Mouse (Mus musculus) right cerebral cortex, adult 18-20 months (tissue): Measurements from ENCODE around the gene Olfr812.
"Not testable (repeated sequence)": the region's sequence is repeated elsewhere in the genome, so short reads cannot be mapped to it uniquely, and the experiment has no call there.

Source experiments
- DNase-seq: peaks from one replicate; pipeline ENCODE4 v3.0.0; 2022; ENCODE audit warnings: mixed read lengths

Gene Olfr812

GRCm38 (mm10) chr10:129845994-129846393 is at the start of gene Olfr812:
Gene Olfr812, minus strand, starts transcription at chr10:129846094.
- no peak for DNase-seq

DNA sequence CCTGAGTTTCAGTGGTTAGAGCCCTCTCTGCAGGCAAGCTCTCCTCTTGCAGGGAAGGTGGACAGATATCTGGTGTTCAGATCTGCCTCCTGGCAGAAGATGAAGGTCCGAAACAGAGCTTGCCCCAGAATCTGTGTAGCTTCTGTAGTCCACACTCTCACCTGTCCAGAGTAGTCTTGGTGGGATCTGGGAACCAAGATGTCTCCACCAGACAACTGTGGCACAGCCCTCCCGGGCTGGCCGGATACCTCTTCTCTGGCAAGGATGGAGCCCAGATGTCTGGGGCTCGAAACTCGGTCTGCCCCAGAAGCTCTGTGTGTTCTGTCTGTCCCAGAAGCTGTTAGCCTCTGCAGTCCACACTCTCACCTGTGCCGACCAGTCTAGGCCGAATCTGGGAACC is 40.0 kb upstream of the Olfr812 start:
- no peak for DNase-seq

DNA sequence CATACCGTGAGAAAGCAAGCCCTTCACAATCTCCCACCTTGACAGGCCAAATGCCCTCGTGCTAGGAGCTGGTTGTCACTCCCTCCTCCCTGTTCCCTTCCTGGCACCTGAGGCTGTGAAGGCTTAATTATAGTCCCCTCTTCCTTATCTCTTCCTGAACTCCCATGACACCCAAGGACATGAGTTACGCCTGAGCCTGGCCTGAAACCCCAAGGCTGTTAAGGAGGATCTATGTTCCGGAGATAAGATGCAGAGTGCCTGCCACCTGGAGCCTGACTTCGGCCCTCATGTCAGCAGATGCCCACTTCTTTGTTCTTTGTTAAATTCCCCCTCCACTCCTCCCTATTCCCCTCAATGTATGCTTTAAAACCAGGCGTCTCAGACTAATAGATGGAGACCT is 39.6 kb upstream of the Olfr812 start:
- not testable (repeated sequence) for DNase-seq

DNA sequence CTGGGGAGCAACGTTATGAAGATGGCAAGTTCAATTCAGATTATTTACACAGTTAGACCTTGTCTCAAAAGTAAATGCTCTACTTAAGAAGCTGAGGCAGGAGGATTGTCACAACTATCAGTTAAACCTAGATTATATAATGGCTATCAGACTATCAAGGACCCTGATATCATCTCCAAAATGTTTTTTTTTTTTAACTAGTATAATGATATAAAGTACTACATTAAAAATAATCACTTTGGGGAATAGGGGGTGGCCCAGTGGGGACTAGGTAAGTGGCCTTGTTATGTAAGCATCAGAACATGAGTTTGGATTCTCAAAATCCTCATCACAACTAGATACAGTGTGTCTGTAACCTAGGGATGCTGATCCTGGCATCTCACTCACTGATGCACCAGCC is 33.9 kb upstream of the Olfr812 start, which contains the start of gene Olfr814:
Olfr814 (minus strand) TSS at position 101 of the 400 bp plus-strand sequence.
- DNase-seq = not testable (repeated sequence)

GRCm38 (mm10) chr10:129855067-129855466 is 9.2 kb upstream of the Olfr812 start, which contains the start of gene Olfr813:
Gene Olfr813, plus strand, starts transcription at chr10:129855367.
- no peak for DNase-seq

DNA sequence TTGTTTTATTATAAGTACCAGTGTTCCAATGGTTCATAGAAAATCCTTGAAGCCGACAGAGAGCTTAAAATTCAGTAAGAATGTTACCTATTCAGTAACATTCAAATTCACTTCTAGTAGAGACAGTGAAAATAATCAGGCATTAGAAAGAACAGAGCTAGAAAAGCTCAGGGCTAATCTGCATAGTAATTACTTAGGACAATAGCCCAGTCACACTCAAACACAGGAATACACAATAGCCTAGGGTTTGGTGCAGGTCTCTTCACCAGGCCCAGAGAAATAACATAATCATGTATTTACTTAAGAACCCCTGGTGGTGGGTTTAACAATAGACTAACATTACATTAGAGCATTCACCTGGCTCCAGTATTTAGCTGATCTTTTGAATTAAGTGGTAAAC is 1.4 kb upstream of the Olfr812 start:
- DNase-seq = no peak

GRCm38 (mm10) chr10:129804296-129804695 is 41.6 kb downstream of the Olfr812 start, which contains the start of gene Olfr811:
Gene Olfr811, minus strand, starts transcription at chr10:129804396.
- no peak for DNase-seq

DNA sequence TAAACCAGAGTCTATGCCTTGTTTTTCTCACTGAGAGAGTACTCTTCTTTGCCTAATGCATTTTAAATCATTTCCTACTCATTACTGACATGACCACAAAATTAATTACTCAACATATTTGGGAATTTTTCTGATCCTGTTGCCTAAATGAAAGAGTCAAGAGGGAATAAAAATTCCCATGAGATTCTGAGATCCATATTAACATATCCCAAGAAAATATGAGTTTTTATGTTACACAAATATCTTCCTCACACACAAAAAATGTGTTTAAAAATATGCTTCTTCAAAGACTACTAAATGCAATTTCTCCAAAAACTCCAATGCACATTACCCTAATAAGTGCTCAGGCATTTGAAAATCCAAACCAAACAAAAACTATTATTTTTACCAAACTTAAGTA is 51.1 kb downstream of the Olfr812 start, which contains the start of gene Olfr810:
Olfr810 (minus strand) TSS at position 101 of the 400 bp plus-strand sequence.
- DNase-seq = no peak
